Mouse (Mus musculus) lung, embryonic 16.5 days (tissue): ENCODE measurements around the gene Parvg. TPM values are rescaled to one million over a fixed set of nuclear protein-coding genes. Genes with fewer than 3 reads are reported as not detected.

ENCODE experiments used
- ATAC-seq: fragments of 200-750 bp; cut with Nextera tagmentation; 2 replicates; pipeline ENCODE4 v1.8.0; 2017; ENCODE audit warnings: low read depth, mild to moderate bottlenecking, moderate library complexity
- H3K27ac ChIP-seq: fragments of 300-500 bp; sonication (generic); 2 replicates; pipeline ENCODE4 v1.5.1; 2014; ENCODE audit warnings: mild to moderate bottlenecking, control low read depth, low read length
- H3K27me3 ChIP-seq: fragments of 300-500 bp; sonication (generic); 2 replicates; pipeline ENCODE4 v1.6.1; 2014; ENCODE audit warnings: low read depth, low read length, mixed read lengths; ENCODE audit not compliant: control insufficient read depth, insufficient read depth
- H3K36me3 ChIP-seq: fragments of 300-500 bp; sonication (generic); 2 replicates; pipeline ENCODE4 v1.6.1; 2014; ENCODE audit warnings: low read length; ENCODE audit not compliant: control insufficient read depth, insufficient read depth
- H3K4me1 ChIP-seq: fragments of 300-500 bp; sonication (generic); replicated peaks from 2 replicates; pipeline ENCODE4 v1.6.1; 2014; ENCODE audit warnings: low read length, mixed read lengths; ENCODE audit not compliant: control insufficient read depth, insufficient read depth
- H3K4me2 ChIP-seq: fragments of 300-500 bp; sonication (generic); 2 replicates; pipeline ENCODE4 v1.6.1; 2014; ENCODE audit warnings: low read depth, low read length, control low read depth
- H3K4me3 ChIP-seq: fragments of 300-500 bp; sonication (generic); 2 replicates; pipeline ENCODE4 v1.5.1; 2014; ENCODE audit warnings: mild to moderate bottlenecking, low read length, control low read depth
- H3K9ac ChIP-seq: fragments of 300-500 bp; sonication (generic); 2 replicates; pipeline ENCODE4 v1.6.1; 2014; ENCODE audit warnings: low read length, control low read depth
- H3K9me3 ChIP-seq: fragments of 300-500 bp; sonication (generic); 2 replicates; pipeline ENCODE4 v1.6.1; 2016; ENCODE audit warnings: low read length; ENCODE audit not compliant: control insufficient read depth
- whole genome bisulfite sequencing: fragments of 180-500 bp; shearing (Covaris S2); extraction: QIAGEN DNeasy Blood & Tissue Kit; methylation state at CpG from one replicate; pipeline ENCODE4 v1.1.7; 2014; 5-methylcytosine and 5-hydroxymethylcytosine counted together
- polyA plus RNA-seq: library from polyadenylated mRNA; unstranded; fragments of >200 nt; fragmentation: Nextera tagmentation; extraction: Ambion mirVana; gene quantifications from 2 replicates; pipeline ENCODE4 v1.2.1, GENCODE M21; 2015

Gene Parvg
- polyA plus RNA-seq, 1 experiment from 2014 or later: 3.8 TPM

DNA sequence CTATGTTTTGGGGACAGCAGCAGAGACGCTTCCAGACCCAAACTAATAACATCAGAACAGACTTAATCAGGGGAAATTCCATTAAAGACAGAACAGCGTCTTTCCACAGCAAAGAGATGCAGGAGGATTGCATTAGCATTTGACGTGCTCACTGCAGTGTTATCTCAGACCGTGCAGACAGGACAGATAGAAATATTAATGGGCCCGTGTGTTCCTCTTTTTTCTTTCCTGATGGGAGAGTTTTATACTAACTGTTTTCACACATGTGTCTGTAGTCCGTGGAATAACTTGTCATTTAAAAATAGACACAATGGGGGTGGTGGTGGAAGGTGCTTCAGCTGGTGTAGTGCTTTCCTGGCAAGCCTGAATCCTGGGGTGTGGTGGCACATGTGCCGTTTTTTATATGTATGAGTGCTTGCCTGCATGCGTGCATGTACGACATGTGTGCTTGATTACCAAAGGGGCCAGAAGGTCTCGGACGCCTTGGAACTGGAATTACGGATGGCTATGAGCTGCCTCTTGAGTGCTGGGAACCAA, 12.5 kb downstream of the Parvg start:
- Histone ChIP-seq H3K4me2 (no peak overlapping the region), H3K9me3 (no peaks in the 10 kb centered on the region), H3K9ac (no peak overlapping the region), H3K27me3 (no peaks in the 10 kb centered on the region), H3K27ac (no peak overlapping the region), H3K4me1 (no peaks in the 10 kb centered on the region), H3K4me3 (no peak overlapping the region), H3K36me3 (no peaks in the 10 kb centered on the region)
- ATAC-seq: no peak
- WGBS: 56% methylated on average over 12 of the region's 12 CpGs

DNA sequence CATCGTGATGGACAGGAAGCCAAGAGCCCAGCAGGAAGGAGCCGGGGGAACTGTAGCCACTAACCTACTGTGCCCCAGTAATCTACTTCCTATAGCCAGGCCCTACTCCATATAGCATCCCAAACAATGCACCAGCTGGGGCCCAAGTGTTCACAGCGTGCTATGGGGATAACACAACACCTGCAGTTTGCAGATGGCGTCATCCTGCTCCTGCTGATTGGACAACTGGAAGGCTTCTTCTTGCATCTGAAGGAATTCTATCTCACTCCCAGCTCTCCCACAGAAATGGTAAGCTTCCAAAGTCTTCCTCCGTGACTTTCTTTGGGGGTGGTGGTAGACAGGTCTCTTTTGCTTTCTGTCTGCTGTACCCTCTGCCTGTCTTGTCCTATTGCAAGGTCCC, 13.8 kb downstream of the Parvg start:
- no peaks in the 10 kb centered on the region for H3K9me3 ChIP-seq
- ATAC-seq: no peak
- no peak overlapping the region for H3K27ac ChIP-seq
- H3K36me3 ChIP-seq: no peaks in the 10 kb centered on the region
- H3K9ac ChIP-seq: no peak overlapping the region
- no peaks in the 10 kb centered on the region for H3K4me1 ChIP-seq
- no peak overlapping the region for H3K4me3 ChIP-seq
- H3K4me2 ChIP-seq: no peak overlapping the region
- H3K27me3 ChIP-seq: no peaks in the 10 kb centered on the region
- WGBS: 69% methylated on average over 5 of the region's 5 CpGs

DNA sequence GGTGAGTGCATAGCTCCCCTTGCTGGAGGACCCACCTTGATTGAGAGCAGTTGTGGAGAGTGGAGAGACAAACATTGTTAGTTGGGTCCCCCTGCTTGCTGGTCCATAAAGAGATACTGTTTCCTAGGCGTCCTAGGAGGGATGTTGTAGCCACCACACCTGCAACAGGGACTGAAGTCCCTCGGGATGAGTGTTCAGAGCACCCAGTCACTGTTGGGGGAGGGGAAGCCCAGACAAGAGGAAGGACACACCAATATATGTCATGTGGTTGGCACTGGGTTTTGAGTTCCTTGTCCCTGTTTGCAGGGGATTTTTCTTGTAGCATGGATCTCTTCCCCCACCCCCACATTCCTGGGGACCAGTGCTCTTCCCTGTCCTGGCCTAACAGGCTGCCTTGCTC, 17.1 kb downstream of the Parvg start:
- H3K4me2 ChIP-seq: no peak overlapping the region
- H3K9me3 ChIP-seq: no peaks in the 10 kb centered on the region
- H3K9ac ChIP-seq: no peak overlapping the region
- H3K4me1 ChIP-seq: no peaks in the 10 kb centered on the region
- ATAC-seq: no peak
- WGBS: 56% methylated on average over 2 of the region's 2 CpGs
- no peaks in the 10 kb centered on the region for H3K36me3 ChIP-seq
- no peak overlapping the region for H3K27ac ChIP-seq
- H3K4me3 ChIP-seq: no peak overlapping the region
- no peaks in the 10 kb centered on the region for H3K27me3 ChIP-seq

DNA sequence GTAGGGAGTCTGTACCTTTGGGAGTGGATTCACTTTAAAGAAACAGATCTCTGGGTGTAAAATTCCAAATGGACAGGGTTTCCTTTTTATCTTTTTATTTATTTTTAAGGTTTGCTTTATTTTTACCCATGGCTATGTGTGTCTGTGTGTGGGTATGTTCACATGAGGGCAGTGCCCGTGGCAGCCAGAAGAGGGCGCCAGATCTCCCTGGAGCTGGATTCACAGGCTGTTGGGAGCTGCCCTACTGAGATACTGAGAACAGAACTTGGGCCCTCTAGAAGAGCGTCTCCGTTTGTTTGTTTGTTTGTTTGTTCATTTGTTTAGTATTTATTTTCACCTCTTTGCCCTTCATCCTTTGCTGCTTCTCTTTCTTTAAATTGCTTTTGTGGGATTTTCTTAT, 24.9 kb downstream of the Parvg start:
- 93% methylated on average over 4 of the region's 4 CpGs for WGBS
- no peak overlapping the region for H3K9ac ChIP-seq
- H3K9me3 ChIP-seq: no peaks in the 10 kb centered on the region
- no peak for ATAC-seq
- H3K27me3 ChIP-seq: no peaks in the 10 kb centered on the region
- H3K4me1 ChIP-seq: peaks cover 8% of the 10 kb centered on the region; the same call in 1 of the 2 replicates
- no peaks in the 10 kb centered on the region for H3K36me3 ChIP-seq
- H3K27ac ChIP-seq: no peak overlapping the region
- no peak overlapping the region for H3K4me2 ChIP-seq
- no peak overlapping the region for H3K4me3 ChIP-seq

DNA sequence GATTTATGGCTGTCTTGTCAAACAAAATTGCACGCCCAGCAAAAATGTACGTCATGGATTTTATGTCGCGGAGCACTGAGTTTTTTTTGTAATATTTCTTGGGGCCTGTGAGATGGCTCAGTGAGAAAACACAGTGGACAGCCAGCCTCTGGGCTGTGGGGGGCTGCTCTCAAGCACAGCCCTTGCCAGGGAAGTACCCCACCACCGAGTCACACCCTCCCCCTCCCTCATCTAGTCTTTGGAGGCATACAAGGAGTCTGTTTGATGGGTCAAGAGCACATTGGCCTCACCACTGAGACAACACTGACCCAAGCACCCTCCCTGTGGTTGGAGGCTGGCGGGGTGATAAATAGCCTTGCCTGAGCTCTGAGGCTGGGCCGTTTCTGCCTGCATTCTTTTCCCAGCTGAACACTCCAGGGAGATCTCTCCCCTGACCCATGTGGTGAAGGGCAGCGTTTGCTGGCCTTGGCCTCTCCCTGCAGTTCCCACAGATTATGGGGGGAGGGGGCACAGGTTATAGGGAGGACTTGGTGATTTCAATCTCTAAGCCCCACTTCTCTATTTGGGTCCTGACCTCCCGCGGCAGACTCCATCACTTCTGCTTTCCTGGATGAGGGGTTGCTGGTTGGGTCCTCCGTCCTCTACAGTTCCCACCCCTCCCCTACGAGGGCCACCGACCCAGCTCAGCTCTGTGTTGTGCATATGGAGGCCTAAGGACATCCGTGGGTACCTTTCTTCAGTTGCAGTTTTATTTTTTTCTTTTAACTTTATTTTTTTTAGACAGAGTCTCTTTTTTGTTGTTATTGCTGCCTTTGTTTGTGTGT, 26.3 kb downstream of the Parvg start:
- Histone ChIP-seq H3K36me3 (no peaks in the 10 kb centered on the region), H3K27me3 (no peaks in the 10 kb centered on the region), H3K4me1 (peaks cover 8% of the 10 kb centered on the region; the same call in 1 of the 2 replicates), H3K9ac (no peak overlapping the region), H3K9me3 (no peaks in the 10 kb centered on the region), H3K27ac (no peak overlapping the region), H3K4me2 (no peak overlapping the region), H3K4me3 (no peak overlapping the region)
- 38% methylated on average over 14 of the region's 14 CpGs for WGBS
- ATAC-seq: no peak

DNA sequence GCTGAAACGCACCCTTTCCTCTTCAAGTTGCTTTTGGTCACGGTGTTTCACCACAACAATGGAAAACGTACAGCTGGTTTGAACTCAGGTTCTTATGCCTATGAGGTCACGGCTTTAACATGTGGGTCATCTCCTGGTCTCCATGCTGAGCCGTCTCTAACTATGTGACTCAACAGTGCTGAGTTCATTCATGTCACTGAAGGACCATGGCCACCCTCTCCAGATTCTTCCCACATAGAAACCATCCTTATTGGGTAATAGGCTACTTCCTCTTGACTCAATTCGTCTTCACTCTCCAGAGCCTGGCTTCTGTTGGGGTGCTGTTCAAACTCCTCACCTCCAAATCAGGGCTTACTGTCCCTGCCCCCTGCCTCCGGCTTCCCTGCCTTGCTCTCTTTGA, 27.5 kb downstream of the Parvg start:
- 77% methylated on average over 7 of the region's 7 CpGs for WGBS
- Histone ChIP-seq H3K4me1 (peaks cover 8% of the 10 kb centered on the region; the same call in 1 of the 2 replicates), H3K27me3 (no peaks in the 10 kb centered on the region), H3K9me3 (no peaks in the 10 kb centered on the region), H3K4me3 (no peak overlapping the region), H3K27ac (no peak overlapping the region), H3K4me2 (no peak overlapping the region), H3K9ac (no peak overlapping the region), H3K36me3 (no peaks in the 10 kb centered on the region)
- ATAC-seq: no peak

DNA sequence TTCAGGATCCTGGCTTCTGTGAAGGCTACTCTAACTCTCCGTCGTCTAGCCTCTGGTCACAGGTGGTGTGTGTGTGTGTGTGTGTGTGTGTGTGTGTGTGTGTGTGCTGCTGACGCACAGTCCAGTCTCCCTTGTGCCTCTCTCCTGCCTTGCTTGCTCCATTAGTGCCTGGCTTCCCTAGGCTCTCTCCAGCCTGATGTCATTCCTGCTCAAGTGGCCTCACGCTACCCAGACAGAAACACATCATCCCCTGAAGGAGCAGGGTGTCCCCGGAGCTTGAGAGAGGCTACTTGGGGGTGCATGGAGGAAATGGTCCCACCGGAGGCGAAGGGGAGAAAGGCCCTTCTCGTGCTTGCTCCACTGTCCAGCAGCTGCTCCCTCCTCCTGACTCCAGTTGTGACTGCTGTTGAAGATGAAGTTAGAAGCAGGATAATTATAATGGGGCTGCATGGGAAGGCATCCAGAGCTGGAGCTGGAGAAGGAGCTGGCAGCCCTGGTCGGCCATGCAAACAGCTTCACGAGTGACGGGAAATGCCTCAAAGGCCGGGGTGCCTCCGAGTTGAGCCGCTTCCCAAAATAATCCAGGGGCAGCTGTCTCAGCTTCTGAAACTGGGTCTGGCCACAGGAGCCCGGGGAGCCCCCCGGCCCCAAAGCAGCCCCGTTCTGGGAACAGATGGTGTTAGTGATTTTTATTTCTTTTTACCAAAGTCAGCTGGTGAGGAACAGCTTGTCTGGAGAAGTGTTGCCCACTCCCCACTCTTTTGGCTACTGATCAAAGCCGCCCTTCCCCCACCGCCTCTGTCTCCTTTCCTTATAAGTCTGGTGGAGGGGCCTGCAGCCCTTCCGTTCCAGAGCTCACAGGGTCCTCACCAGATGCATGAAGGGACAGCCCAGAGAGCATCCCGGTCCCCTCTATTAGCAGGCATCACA, 28.4 kb downstream of the Parvg start:
- peak; percentile 72 for ATAC-seq

DNA sequence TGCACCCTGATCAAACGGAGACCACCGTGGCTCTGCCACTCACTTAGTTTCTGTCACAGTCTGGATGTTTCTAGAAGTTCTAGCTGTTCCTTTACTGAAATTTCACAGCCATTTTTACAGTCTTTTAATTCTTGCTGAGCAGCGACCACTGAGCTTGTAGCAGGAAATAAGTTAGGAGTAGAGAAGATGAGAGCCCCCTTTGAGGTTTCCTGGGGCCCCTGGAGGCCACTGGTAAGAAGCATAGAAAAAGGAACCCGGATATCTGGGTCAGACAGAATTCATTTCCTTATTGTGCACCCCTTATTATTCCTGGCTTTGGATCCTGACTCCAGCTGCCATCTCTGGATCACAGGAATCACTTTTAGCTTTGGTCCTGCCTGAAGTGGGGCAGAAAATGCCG, 31.3 kb downstream of the Parvg start:
- Histone ChIP-seq H3K9me3 (no peaks in the 10 kb centered on the region), H3K27me3 (no peaks in the 10 kb centered on the region), H3K4me2 (no peak overlapping the region), H3K27ac (no peak overlapping the region), H3K36me3 (no peaks in the 10 kb centered on the region), H3K4me3 (no peak overlapping the region), H3K9ac (no peak overlapping the region), H3K4me1 (peaks cover 8% of the 10 kb centered on the region; the same call in 1 of the 2 replicates)
- no peak for ATAC-seq
- WGBS: 73% methylated on average over 5 of the region's 5 CpGs

More for the DNA sequence above, 28.4 kb downstream of the Parvg start:
- Histone ChIP-seq H3K9me3 (no peaks in the 10 kb centered on the region), H3K27me3 (no peaks in the 10 kb centered on the region), H3K4me3 (no peak overlapping the region), H3K4me1 (peaks cover 8% of the 10 kb centered on the region; the same call in 1 of the 2 replicates), H3K27ac (peak overlapping the region; percentile 45), H3K9ac (no peak overlapping the region), H3K36me3 (no peaks in the 10 kb centered on the region), H3K4me2 (no peak overlapping the region)
- WGBS: 43% methylated on average over 21 of the region's 21 CpGs

DNA sequence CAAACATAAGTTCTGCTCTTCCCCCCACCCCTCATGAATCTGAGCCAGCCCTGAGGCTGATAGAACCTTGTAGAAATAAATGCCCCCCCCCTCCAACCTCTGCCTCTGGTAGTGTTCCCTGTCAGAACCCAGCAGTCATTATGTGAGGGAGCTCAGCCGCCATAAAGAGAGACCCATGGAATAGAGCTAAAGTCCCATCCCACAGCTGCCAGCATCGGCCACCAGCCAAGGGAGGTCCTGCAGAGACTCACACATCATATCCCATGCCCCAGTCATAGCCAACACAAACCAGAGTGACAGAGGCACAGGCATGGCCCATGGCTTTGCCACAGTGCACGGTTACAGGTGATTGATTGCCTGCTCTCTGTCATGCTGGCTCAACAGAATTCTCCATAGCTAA, 40.9 kb downstream of the Parvg start:
- H3K27me3 ChIP-seq: no peaks in the 10 kb centered on the region
- peaks cover 3% of the 10 kb centered on the region for H3K9me3 ChIP-seq
- no peaks in the 10 kb centered on the region for H3K4me1 ChIP-seq
- H3K27ac ChIP-seq: no peak overlapping the region
- H3K9ac ChIP-seq: no peak overlapping the region
- no peak overlapping the region for H3K4me3 ChIP-seq
- no peak overlapping the region for H3K4me2 ChIP-seq
- no peak for ATAC-seq
- WGBS: 77% methylated on average over 3 of the region's 3 CpGs
- H3K36me3 ChIP-seq: no peaks in the 10 kb centered on the region
